Mouse (Mus musculus): ENCODE measurements around the gene Zfp329.
"Not testable (repeated sequence)": the region's sequence is repeated elsewhere in the genome, so short reads cannot be mapped to it uniquely, and the experiment has no call there.

The Zfp329 gene

DNA sequence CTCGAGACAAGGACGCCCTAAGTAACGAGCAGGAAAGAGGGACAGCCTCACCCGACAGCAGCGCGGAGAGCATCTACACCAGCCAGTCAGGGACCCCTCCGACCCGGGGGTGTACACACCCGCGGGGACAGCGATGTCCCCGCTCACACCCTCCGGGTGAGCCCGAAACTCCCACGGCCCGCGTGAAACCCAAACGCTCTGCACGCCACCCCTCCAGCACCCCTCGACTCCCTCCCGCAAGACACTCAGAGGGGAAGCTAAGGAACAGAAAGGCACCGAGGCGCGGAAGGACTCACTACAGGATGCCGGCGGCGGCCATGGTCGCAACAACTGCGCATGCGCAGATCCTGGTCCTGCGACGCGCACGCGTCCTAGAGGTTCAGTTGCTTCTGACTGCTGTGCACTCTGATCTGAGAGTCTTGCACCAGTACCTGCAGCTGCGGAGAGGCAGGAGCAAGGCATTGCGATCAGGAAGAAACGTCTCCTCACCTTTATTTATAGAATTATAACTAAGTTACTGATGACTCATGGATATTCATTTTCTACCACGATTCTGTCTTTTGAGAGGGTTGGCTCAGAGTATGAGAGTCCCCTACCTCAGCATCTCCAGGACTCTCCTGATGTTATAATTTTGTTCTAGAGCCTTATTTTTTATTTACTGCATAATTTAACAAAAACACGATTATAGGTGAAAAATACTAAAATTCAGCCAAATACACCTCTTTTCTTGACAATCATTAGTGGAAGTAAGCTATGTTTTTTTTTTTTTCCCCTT is at the start of gene Zfp329:
TSS of gene Zfp329 (minus strand) at position 338 of the 775 bp plus-strand sequence.
- peak; percentile 80 to 94 for DNase-seq (ENCODE audit: low spot score in 2 of 2)

- DNase-seq (ENCODE audit: low spot score in 2 of 2) = no peak
These were observed 17.1 kb upstream of the Zfp329 start for GRCm38 (mm10) chr7:12835779-12836178.

GRCm38 (mm10) chr7:12835193-12835671 is 16.6 kb upstream of the Zfp329 start:
- no peak for DNase-seq (ENCODE audit: low spot score in 2 of 2)

- peak; percentile 44 to 83 for DNase-seq (ENCODE audit: low spot score in 2 of 2)
These were observed 15.8 kb upstream of the Zfp329 start, which contains the start of gene Zfp110 for GRCm38 (mm10) chr7:12834162-12835120. Gene Zfp110, plus strand, starts transcription at chr7:12834761.

- no peak for DNase-seq (ENCODE audit: low spot score in 2 of 2)
These were observed 3.1 kb downstream of the Zfp329 start for GRCm38 (mm10) chr7:12815566-12815965.

DNA sequence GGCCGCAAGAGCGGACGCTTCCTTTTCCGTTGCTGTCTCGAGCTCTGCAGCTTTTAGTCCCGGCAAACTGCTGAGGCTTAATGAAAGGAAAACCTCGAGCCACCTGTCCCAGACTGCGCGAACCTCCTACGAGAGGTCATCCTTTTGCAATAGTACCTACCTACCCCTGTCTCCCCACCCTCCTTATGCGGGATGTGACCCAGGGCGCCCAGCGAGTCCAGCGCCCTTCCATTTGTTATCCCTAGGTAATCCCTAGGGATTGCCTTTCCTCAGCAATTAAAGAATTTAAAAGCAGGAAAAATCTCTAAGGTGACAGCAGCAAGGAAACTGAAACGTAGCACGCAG is 15.0 kb downstream of the Zfp329 start:
- no peak for DNase-seq (ENCODE audit: low spot score in 2 of 2)

- peak; percentile 84 to 90 for DNase-seq (ENCODE audit: low spot score in 2 of 2)
These were observed 15.6 kb downstream of the Zfp329 start, which contains the start of gene Zscan18 for GRCm38 (mm10) chr7:12802866-12803726. Gene Zscan18, minus strand, starts transcription at chr7:12803635.

GRCm38 (mm10) chr7:12799554-12799953 is 19.1 kb downstream of the Zfp329 start:
- no peak for DNase-seq (ENCODE audit: low spot score in 2 of 2)

DNA sequence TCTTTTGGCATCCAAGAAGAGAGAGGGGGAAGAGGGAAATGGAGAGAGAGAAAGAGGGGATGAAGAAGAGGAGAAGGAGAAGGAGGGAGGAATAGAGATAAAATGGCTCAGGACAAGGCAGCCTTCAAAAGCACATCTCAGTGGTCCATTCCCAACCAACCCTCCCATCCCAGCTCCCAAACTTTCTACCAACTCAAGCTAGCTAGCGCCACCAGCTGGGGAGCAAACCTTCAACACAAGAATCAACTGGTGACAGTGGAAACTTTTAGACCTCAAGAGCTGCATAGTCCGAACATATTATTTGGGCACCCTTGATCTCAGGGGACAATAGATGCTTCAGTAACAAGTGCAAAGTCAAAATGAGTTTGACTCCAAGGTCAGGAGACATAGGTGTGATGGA is 20.7 kb downstream of the Zfp329 start:
- DNase-seq (ENCODE audit: low spot score in 2 of 2) = no peak

- not testable (repeated sequence) for DNase-seq (ENCODE audit: low spot score in 2 of 2)
These were observed 26.0 kb downstream of the Zfp329 start for GRCm38 (mm10) chr7:12792624-12793023.

GRCm38 (mm10) chr7:12788025-12788424 is 30.6 kb downstream of the Zfp329 start:
- DNase-seq (ENCODE audit: low spot score in 2 of 2) = no peak

DNA sequence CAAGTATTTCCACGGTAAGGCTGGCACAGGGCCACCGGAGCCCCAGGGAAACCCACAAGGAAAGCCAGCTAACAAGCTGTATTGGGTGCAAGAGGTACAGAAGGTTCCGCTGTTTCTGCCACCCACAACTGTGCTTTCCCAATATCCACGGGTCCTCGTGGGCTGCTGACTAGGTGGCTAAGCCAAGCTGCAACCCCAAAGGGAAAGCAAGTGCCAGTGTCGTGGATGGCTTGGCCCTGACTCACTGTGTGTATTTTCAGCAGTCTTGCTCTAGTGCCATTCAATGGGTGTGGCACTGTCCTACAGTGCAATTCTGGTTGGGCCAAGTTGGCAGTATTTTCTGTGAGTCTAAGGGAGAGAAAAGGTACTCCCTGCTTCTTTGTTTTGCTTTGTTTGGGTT is 31.3 kb downstream of the Zfp329 start:
- DNase-seq (ENCODE audit: low spot score in 2 of 2) = no peak

DNA sequence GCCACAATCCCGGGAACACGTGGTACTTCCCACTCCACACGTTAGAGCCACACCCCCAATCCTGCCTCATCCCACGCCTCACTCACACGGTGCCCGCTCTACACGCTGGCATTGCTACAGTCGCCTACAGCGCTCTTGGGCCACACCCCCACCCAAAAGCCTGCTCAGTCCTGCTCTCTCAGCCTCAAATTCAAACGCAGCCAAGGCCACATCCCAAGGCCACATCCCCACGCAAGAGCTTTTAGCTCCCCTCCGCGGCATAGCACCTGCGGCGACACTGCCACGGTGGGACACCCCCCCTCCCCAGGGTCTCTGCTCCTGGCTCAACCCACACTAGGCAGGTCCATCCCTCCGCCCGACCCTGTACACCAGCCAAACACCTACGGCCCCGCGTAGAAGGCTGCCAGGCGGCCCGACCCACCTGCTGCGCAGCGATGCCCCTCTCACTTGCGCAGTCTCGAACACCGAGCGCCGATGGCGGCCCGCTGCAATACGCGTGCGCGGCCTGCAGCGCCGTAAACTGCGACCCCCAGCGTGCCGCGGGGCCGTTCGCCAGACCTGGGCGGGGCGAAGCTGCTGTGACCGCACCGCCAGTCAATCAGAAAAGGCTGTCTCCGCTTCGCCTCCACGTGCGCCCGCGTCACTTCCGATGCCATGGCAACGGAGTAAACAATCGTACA is 38.4 kb downstream of the Zfp329 start:
- peak; percentile 67 to 83 for DNase-seq (ENCODE audit: low spot score in 2 of 2)

GRCm38 (mm10) chr7:12779782-12780150 is 38.9 kb downstream of the Zfp329 start:
- no peak for DNase-seq (ENCODE audit: low spot score in 2 of 2)

GRCm38 (mm10) chr7:12779141-12779540 is 39.5 kb downstream of the Zfp329 start:
- peak in 1 of 2 experiments; percentile 14 for DNase-seq (ENCODE audit: low spot score in 2 of 2)

DNA sequence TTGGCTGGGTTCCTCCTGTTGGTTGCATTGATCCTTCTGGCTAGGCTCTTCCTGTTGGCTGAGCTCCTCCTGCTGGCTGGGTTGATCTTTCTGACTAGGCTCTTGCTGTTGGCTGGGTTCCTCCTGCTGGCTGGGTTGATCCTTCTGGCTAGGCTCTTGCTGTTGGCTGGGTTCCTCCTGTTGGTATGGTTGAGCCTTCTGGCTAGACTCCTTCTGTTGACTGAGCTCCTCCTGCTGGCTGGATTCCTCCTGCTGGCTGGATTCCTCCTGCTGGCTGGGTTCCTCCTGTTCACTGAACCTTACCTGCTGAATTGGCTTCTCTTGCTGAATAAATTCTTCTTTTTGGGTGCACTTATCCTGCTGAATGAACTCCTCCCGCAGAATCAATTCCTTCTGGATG is 44.1 kb downstream of the Zfp329 start:
- DNase-seq (ENCODE audit: low spot score in 2 of 2) = peak; percentile 32 to 73

GRCm38 (mm10) chr7:12774111-12774510 is 44.5 kb downstream of the Zfp329 start:
- no peak for DNase-seq (ENCODE audit: low spot score in 2 of 2)

Data from left cerebral cortex, adult 9 months (tissue).